Mouse (Mus musculus): ENCODE results near the gene Insl5. TPM values are rescaled to one million over a fixed set of nuclear protein-coding genes. Genes with fewer than 3 reads are reported as not detected.

Insl5 gene
- total RNA-seq, 2 experiments from 2014 or later: not detected

DNA sequence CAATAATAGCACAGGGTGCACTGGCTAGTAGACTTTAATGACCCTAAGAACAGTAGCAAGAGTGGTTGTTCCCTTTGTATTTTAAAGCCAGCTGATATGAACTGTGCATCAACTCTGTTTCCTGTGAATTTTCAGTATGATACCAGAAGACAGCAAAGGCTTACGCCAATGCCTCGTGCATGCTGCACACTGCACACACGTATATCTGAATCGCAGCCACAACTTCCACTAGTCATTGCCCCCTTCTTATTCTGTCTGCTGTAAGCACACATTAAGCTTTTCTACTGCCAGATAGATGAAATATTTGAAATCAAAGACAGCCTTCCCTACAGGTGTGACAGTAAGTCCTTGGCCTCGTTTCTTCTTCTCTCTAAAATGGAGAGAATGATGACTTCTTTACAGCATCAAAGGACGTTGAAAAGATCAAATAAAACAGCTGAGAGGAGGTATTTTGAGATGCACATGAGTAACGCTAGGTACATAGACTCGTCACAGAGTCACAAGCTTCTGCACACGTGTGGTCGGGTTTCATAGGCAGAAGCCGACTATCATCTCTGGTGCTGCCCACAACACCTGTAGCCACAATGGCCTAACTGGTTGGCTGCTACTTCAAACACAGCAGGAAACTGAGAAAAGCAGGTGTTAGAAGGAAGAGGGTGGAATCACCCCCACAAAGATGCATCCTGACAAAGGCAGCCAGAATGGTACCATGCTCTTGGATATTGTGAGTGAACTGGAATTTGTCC lies 35.9 kb downstream of the Insl5 start:
- DNase-seq (ENCODE audit: low spot score in 2 of 2): no peak

DNA sequence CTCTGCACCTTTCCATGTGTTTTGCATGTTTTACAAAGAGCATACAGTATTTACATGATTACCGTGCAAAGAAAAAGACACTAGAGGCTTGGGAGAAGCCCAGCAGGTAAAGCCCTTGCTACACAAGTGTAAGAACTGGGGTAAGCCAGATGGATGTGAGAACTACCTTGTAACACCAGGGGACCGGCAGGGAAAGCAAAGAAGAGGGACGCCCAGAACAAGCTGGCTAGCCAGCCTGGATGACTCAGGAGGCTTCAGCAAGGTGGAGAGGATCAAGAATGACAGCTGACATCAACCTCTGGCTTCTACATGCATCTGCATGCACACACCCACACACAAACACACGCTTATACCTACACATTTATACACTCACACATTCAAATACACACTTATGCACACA lies 36.6 kb downstream of the Insl5 start:
- no peak for DNase-seq (ENCODE audit: low spot score in 2 of 2)

DNA sequence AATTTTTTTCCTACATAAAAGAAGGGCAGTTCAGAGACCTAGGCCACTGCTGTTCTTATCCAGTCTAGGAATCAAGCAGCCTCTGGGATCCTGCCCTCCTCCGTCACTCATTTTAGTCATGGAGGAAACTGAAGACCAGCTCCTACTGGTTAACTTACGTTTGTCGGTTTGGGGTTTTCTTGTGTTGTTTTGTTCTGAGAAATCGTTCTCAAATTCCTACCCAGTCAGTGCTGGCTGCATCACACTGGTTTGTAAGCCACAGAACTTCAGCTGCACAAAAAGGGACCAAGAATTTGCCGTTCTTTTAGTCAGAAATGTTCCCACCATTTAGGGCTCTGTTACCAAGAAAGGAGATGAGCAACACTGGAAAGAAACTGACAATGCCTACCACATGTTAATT lies 37.3 kb downstream of the Insl5 start:
- no peak for DNase-seq (ENCODE audit: low spot score in 2 of 2)

DNA sequence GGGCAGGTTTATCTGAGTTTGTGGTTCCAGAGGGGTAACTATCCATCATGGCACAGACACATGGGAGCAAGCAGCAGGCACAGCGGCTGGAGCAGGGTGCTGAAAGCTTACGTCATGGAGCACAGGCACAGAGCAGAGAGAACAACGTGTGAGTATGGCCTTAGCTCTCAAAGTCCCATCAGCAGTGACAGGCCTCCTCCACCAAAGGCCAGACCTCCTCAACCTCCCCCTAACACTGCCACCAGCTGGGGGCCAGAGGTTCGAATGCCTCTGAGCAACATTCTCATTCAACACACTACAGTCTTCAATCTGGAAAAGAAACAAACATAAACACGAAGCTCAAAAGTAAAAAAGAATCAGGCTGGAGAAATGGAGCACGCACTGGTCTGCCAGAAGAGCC lies 38.1 kb downstream of the Insl5 start:
- DNase-seq (ENCODE audit: low spot score in 2 of 2): no peak

DNA sequence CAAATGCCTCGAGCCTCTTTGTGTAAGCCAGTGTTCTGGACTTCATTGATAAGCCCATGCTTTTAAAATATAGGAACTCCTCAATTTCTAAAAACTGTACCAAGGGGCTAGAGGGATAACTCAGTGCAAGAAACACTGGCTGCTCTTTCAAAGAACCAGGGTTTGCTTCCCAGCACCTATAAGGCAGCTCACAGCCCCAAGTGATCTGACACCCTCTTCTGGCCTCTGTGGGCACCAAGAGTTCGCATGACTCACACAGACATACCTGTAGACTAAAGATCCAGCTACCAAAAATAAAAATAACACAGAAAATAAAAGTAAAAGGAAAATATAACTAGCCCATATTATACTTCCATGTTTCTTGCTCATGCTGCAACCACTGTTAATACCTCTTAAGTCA lies 38.9 kb downstream of the Insl5 start:
- no peak for DNase-seq (ENCODE audit: low spot score in 2 of 2)

DNA sequence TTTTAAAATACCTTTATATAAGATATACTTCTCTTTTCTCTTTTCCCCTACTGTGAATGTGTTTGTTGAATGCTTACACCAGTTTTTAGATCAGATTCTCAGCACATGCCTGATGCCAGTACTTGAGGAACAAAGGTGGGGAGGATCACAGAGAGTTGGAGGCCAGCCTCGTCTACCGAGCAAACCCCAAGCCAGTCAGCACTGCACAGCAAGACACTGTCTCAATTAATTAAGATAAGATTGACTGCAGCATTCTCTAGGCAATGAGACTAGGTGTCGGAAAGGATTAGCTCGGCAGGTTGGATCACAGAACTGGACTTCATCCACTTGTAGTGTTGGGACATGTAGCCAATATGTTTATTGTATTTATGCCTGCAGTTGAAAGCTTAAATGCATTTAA lies 39.3 kb downstream of the Insl5 start:
- DNase-seq (ENCODE audit: low spot score in 2 of 2): no peak

DNA sequence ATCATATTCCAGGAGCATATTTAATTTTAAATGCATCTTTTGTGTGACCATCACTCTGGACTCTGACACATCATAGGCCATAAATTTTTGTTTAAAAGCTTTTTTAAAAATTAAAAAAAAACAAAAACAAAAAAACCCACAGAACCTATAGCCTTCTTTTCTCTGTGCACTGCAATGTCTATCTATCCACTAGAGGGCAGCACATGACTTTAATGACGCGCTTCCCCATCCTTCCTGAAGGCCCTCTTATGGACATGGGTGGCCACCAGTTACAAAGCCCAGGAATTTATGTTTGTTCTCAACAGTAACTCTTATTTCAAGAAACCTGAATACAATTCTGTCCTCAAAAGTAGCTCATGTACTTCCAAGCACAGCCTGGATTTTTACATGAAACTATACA lies 39.7 kb downstream of the Insl5 start:
- no peak for DNase-seq (ENCODE audit: low spot score in 2 of 2)

DNA sequence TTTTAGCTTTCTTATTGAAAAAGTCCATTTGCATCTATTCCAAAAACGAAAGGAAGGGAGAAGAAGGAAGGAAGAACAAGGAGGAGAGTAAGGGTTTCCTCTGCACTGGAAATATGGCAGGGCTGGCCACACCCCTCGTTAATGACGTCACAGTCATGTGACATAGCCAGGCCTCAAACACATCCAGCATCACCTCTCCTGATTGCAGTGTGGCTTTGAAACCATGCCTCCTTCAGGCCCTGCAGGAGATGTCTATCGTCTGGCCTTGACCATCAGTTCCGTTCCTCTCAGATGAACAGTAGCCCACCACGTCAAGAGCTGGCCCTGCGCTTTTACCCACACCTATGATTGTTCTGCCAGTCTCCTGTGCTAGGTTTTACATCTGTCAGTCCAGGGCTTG lies 40.5 kb downstream of the Insl5 start:
- DNase-seq (ENCODE audit: low spot score in 2 of 2): no peak

DNA sequence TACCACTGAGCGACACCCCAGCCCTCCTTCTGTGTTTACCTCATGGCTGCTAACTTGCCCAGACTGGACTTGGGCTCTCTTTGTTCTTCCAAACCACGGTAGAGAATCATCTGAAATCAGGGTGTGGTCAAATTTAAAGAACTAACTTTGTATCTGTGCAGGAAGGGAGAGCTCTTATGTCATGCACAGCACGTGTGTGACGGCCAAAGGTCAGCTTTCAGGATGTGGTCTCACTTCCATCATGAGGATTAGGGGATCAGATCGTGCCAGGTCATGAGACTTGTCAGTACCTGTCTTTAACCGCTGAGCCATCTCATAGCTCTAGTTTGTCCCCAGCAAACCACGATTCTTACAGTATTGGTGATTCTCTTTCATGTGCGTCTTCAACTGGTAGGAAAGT lies 44.9 kb downstream of the Insl5 start:
- DNase-seq (ENCODE audit: low spot score in 2 of 2): no peak

DNA sequence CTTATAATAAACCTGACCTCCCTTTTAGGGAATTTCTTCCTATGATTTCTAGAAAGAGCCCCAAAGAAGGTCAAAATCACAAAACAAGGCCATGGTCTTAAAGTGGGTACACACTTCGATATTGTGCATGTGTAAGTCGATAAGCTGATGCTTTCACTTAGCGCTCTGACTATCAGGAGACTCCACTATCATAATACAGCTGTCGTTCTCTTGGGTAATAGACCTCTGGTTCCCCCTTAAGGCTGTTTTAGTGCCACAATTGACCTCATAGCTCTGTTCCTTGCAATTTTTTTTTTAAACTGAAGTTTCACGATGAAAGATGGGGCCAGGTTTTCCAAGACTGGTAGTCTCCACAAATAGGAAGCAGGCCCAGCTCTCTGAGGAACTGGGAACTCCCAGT lies 47.3 kb downstream of the Insl5 start:
- no peak for DNase-seq (ENCODE audit: low spot score in 2 of 2)

DNA sequence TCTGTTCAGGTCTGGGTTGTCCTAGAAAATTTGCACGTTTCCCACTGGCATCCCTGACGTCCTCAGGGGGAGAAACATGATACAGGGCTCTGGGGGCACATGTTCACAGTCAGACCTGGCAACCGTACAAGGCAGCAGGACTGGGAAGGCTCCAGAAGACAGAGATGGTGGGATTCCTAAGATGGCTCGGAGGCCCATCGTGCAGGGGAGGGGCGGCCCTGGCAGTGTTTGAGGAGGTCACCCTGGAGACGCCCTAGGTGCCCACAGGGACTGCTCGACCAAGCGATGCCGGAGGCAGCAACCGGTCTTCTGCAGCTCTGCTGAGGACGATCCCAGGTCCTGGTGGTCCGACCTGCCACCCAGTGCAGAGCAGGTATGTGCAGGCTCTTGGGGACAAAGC lies 48.2 kb downstream of the Insl5 start, which contains the start of gene Tctex1d1:
Gene Tctex1d1, plus strand, starts transcription at position 167 of the 400 bp plus-strand sequence.
- no peak for DNase-seq (ENCODE audit: low spot score in 2 of 2)

DNA sequence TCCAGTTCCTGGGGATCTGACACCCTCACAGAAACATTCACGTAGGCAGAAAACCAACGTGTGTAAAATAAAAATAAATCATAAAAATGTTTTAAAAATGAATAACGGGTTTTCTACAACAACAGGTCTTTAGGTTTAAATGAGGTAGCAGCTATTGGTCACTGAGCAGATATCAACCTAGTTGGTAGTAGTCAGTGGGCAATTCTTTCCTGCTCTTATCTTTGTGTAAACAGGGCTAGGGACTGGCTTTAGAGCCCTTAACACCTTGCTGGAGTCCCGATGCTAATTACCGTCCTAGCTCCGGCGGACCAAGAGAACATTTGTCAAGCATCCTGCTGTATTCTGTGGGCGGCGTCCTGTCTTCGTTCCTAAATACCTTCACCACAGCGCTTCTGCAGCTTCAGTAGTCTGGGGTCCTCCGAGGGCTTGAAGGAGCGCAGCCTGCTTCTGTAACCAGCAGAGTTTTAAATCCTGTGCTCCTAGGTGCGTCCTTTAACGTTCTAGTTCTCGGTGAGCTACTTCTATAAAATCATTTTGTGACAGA lies 48.8 kb downstream of the Insl5 start:
- DNase-seq (ENCODE audit: low spot score in 2 of 2): no peak

DNA sequence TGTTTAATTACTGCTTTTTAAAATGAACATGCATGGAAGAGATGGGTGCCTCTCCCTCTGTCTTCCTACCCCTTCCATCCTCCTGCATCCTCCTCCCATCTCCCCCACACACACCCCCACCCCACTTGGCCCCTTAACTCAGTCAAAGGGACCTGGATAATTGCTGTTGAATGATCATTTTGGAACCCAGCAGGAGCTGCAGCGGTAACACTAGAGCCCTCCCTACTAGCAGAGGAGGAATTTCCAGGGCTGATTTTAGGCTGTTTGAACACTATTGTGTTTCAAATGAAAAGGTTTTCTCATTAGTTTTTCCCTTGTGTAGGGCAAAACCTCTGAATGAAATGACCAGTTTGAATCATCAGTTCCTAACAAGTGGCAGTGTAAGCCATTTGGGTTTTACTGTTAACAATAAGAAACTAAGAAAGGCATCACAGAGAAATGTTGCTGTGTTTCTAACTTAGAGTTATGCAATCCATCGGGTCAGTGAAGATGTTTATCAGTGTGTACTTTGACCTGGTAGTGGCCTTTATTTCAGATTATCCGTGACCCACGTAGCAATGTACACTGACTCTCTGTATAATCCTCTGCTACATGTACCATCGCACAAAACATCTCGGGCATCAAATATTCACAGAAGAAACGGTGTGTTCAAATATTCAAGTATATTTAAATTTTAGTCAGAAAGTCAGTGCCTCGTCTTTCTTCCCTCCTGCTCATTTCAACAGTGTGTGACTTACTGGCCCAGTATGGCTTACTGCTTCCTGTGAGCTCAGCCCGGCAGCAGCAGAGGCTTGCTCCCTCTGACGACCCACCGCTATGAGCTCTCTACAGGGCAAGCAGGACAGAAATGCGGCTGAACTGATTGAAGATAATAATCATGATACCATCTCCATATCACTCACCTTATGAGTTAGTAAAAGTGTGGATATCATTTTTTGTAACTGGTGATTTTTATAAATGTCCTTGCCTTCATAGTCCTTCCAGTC lies 50.1 kb downstream of the Insl5 start:
- DNase-seq (ENCODE audit: low spot score in 2 of 2): no peak

DNA sequence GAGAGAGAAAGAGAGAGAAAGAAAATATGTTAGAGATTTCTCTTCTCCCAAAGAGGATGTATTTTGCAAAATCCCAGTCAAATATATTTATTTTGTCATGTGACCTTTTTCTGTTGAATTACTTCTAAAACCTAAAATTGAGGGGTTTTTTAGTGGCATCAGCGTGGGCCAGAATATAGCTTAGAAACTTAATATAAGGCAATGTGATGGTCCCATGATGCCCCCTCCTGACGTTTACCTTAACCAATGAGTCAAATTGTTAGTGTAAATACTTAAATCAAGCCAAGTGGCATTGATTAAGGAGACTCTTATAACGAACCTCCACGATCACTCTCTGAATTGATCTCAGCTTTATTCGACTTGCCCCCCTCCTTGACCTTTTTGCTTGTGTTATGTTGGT lies 52.5 kb downstream of the Insl5 start:
- DNase-seq (ENCODE audit: low spot score in 2 of 2): no peak

DNA sequence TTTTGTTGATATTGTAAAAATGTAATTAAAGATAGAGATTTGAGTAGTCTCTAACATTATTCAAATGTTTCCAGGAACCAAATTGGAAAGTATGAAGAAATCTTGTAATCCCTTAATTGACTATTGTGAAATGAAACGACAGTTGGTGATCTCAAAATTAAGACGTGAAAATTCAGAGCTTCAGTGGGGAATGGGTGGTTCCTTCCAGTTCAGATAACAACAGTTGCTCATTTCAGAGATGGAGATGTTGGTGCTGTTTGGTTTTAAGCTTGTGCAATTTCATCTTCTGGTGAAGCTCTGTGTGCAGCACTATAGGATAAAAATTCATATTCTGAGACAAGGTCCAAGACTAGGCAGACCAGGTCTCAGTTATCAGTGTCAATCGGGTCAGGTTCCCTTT lies 54.6 kb downstream of the Insl5 start:
- no peak for DNase-seq (ENCODE audit: low spot score in 2 of 2)

DNA sequence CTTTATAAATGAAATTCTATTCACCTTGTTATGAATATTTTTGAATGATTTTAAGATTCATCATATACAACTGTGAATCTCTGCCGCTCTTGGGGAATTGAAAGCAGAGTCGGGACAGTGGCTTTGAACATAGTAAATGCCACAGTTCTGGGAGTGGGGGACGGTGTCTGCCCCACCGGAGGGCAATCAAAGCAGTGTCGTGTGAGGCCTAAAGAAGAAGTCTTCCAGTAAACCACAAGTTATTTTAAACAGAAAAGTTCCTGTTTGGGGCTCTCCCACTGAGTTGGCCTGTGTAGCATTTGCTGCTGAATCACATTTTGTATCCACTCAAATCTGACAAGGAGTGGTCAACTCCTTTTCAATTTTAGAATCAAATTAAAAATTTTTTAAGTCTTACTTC lies 55.5 kb downstream of the Insl5 start:
- no peak for DNase-seq (ENCODE audit: low spot score in 2 of 2)

DNA sequence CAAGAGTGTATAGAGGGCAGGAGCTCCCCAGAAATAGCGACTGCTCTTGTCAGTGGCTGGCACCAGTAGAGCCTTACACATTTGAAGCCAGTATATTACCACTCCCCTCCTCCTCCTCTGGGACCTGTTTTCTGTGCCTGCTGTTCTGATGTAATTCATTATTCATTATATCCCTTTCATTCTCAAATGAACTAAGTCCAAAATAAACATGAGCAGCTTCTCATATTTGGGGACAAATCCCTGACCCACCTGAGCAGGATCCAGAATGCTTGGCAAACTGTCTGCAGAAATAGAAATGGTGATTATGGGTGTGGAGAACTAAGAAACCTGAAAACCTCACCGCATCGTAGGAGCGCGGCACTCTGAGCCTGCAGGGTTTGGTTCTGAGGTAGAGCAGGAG lies 57.0 kb downstream of the Insl5 start:
- no peak for DNase-seq (ENCODE audit: low spot score in 2 of 2)

Other genes starting within 250 kb of the Insl5 start
- gene Tctex1d1, start 48.2 kb downstream of the Insl5 start, total RNA-seq (2021): not detected
- 10 to 100 TPM; 79.9 to 82.0 TPM for gene Mier1, start 87.5 kb upstream of the Insl5 start, total RNA-seq (2021)
- gene Wdr78, start 87.7 kb upstream of the Insl5 start, total RNA-seq (2021): 1 to 10 TPM; 3.3 to 5.3 TPM
- gene Slc35d1, start 188.3 kb upstream of the Insl5 start, total RNA-seq (2021): 10 to 100 TPM; 17.0 to 19.4 TPM

All from adrenal gland, postnatal 4 days (tissue).